Mouse (Mus musculus) lung, embryonic 15.5 days (tissue): ENCODE measurements around the gene Ctse. TPM values are rescaled to one million over a fixed set of nuclear protein-coding genes. Genes with fewer than 3 reads are reported as not detected.

Experiments
- ATAC-seq: fragments of 200-750 bp; cut with Nextera tagmentation; 2 replicates; pipeline ENCODE4 v1.8.0; 2017; ENCODE audit warnings: moderate number of reproducible peaks, borderline replicate concordance; ENCODE audit not compliant: low FRiP score, low TSS enrichment; ENCODE audit errors: extremely low read depth
- H3K27ac ChIP-seq: fragments of 300-500 bp; sonication (generic); 2 replicates; pipeline ENCODE4 v1.5.1; 2015; ENCODE audit warnings: moderate library complexity, mild to moderate bottlenecking, inconsistent platforms
- H3K27me3 ChIP-seq: fragments of 300-500 bp; sonication (generic); 2 replicates; pipeline ENCODE4 v1.6.1; 2015; ENCODE audit warnings: inconsistent platforms
- H3K36me3 ChIP-seq: fragments of 300-500 bp; sonication (generic); 2 replicates; pipeline ENCODE4 v1.6.1; 2015; ENCODE audit warnings: inconsistent platforms
- H3K4me1 ChIP-seq: fragments of 300-500 bp; sonication (generic); 2 replicates; pipeline ENCODE4 v1.6.1; 2015; ENCODE audit warnings: inconsistent platforms
- H3K4me2 ChIP-seq: fragments of 300-500 bp; sonication (generic); 2 replicates; pipeline ENCODE4 v1.6.1; 2015; ENCODE audit warnings: inconsistent platforms, mild to moderate bottlenecking, moderate library complexity
- H3K4me3 ChIP-seq: fragments of 300-500 bp; sonication (generic); 2 replicates; pipeline ENCODE4 v1.5.1; 2015; ENCODE audit warnings: mild to moderate bottlenecking, inconsistent platforms
- H3K9ac ChIP-seq: fragments of 300-500 bp; sonication (generic); 2 replicates; pipeline ENCODE4 v1.6.1; 2015; ENCODE audit warnings: inconsistent platforms
- H3K9me3 ChIP-seq: fragments of 300-500 bp; sonication (generic); 2 replicates; pipeline ENCODE4 v1.6.1; 2016; ENCODE audit warnings: inconsistent platforms
- WGBS: fragments of 180-500 bp; shearing (Covaris S2); methylation state at CpG from one replicate; pipeline ENCODE4 v1.1.7; 2015; 5-methylcytosine and 5-hydroxymethylcytosine counted together
- polyA plus RNA-seq: library from polyadenylated mRNA; unstranded; fragments of >200 nt; fragmentation: Nextera tagmentation; extraction: Ambion mirVana; gene quantifications from 2 replicates; pipeline ENCODE4 v1.2.1, GENCODE M21; 2015

Ctse gene
- polyA plus RNA-seq: 0.72 and 0.80 TPM in 2 replicates

GRCm38 (mm10) chr1:131637791-131638540 is at the start of gene Ctse:
TSS of gene Ctse (plus strand) at chr1:131638306.
- ATAC-seq: no peak
- 37% methylated on average over 9 of the region's 9 CpGs for WGBS
- H3K9ac ChIP-seq: no peak within 1 kb of the TSS
- H3K36me3 ChIP-seq: no peaks in the 10 kb centered on the region
- H3K27ac ChIP-seq: no peak within 1 kb of the TSS
- H3K27me3 ChIP-seq: no peaks in the 10 kb centered on the region
- H3K9me3 ChIP-seq: no peaks in the 10 kb centered on the region
- H3K4me1 ChIP-seq: no peaks in the 10 kb centered on the region
- no peak within 1 kb of the TSS for H3K4me3 ChIP-seq
- no peak within 1 kb of the TSS; the same call in 1 of the 2 replicates for H3K4me2 ChIP-seq

- Histone ChIP-seq H3K36me3 (no peaks in the 10 kb centered on the region), H3K4me1 (no peaks in the 10 kb centered on the region), H3K4me2 (no peak within 1 kb of the TSS), H3K9me3 (no peaks in the 10 kb centered on the region), H3K27me3 (peaks cover 17% of the 10 kb centered on the region; the same call in 1 of the 2 replicates), H3K9ac (no peak within 1 kb of the TSS), H3K4me3 (no peak within 1 kb of the TSS), H3K27ac (no peak within 1 kb of the TSS)
- ATAC-seq: no peak
- WGBS: 12% methylated on average over 12 of the region's 12 CpGs
These were observed 39.2 kb upstream of the Ctse start, which contains the start of gene Avpr1b for GRCm38 (mm10) chr1:131598905-131599304. TSS of gene Avpr1b (plus strand) at chr1:131599239.

GRCm38 (mm10) chr1:131600314-131600713 is 37.8 kb upstream of the Ctse start:
- no peaks in the 10 kb centered on the region for H3K9me3 ChIP-seq
- H3K27ac ChIP-seq: no peak overlapping the region
- no peaks in the 10 kb centered on the region for H3K36me3 ChIP-seq
- no peak overlapping the region for H3K4me3 ChIP-seq
- WGBS: 34% methylated on average over 11 of the region's 11 CpGs
- no peaks in the 10 kb centered on the region for H3K4me1 ChIP-seq
- peaks cover 17% of the 10 kb centered on the region; the same call in 1 of the 2 replicates for H3K27me3 ChIP-seq
- no peak overlapping the region for H3K9ac ChIP-seq
- ATAC-seq: no peak
- H3K4me2 ChIP-seq: no peak overlapping the region

GRCm38 (mm10) chr1:131606719-131607118 is 31.4 kb upstream of the Ctse start:
- H3K4me3 ChIP-seq: no peak overlapping the region
- WGBS: 86% methylated on average over 2 of the region's 2 CpGs
- H3K27me3 ChIP-seq: no peaks in the 10 kb centered on the region

DNA sequence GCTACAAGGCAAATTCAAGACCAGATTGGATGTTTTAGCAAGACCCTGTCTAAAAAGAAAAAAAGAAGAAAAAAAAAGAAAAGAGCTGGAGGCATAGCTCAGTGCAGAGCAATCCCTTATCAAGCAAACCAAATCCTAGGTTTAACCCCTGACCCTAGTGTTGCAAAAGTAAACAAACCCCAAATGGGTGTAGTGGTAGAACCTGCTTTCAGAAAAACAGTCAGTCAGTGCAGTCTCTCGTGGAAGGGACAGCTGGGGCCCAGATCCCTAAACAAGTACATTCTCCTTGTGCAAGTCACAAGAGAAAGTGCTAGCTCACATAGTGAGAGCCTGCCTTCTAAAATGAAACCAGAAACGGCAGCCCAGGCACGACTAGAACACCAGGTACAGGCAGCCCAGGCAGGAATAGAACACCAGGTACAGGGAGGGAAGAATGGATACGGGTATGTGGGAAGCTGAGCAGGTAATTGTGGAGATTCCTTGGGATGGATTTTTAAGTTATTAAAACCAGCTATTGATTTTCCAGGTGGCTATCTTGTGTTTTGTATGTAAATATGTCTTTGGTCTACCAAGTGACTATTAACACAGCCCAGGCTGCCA is 25.4 kb upstream of the Ctse start:
- Histone ChIP-seq H3K4me1 (no peaks in the 10 kb centered on the region), H3K36me3 (no peaks in the 10 kb centered on the region), H3K27ac (no peak overlapping the region), H3K4me2 (no peak overlapping the region), H3K9ac (no peak overlapping the region), H3K27me3 (no peaks in the 10 kb centered on the region), H3K4me3 (no peak overlapping the region), H3K9me3 (no peaks in the 10 kb centered on the region)
- 19% methylated on average over 4 of the region's 4 CpGs for WGBS
- no peak for ATAC-seq

More at GRCm38 (mm10) chr1:131606719-131607118, 31.4 kb upstream of the Ctse start:
- H3K4me2 ChIP-seq: no peak overlapping the region
- H3K4me1 ChIP-seq: no peaks in the 10 kb centered on the region
- no peaks in the 10 kb centered on the region for H3K9me3 ChIP-seq
- H3K36me3 ChIP-seq: no peaks in the 10 kb centered on the region
- no peak overlapping the region for H3K9ac ChIP-seq
- no peak for ATAC-seq
- H3K27ac ChIP-seq: no peak overlapping the region

GRCm38 (mm10) chr1:131613361-131614133 is 24.6 kb upstream of the Ctse start:
- Histone ChIP-seq H3K27ac (no peak overlapping the region), H3K4me3 (no peak overlapping the region), H3K4me1 (no peaks in the 10 kb centered on the region), H3K9ac (no peak overlapping the region), H3K4me2 (no peak overlapping the region), H3K9me3 (no peaks in the 10 kb centered on the region), H3K27me3 (no peaks in the 10 kb centered on the region), H3K36me3 (no peaks in the 10 kb centered on the region)
- 68% methylated on average over 16 of the region's 16 CpGs for WGBS
- peak; percentile 80; the same call in 1 of the 2 replicates for ATAC-seq

GRCm38 (mm10) chr1:131614641-131615040 is 23.5 kb upstream of the Ctse start:
- WGBS: 70% methylated on average over 6 of the region's 6 CpGs
- Histone ChIP-seq H3K4me3 (no peak overlapping the region), H3K27ac (no peak overlapping the region), H3K4me2 (no peak overlapping the region), H3K36me3 (no peaks in the 10 kb centered on the region), H3K4me1 (no peaks in the 10 kb centered on the region), H3K27me3 (no peaks in the 10 kb centered on the region), H3K9me3 (no peaks in the 10 kb centered on the region), H3K9ac (no peak overlapping the region)
- no peak for ATAC-seq

- Histone ChIP-seq H3K4me2 (no peak overlapping the region), H3K9me3 (no peaks in the 10 kb centered on the region), H3K9ac (no peak overlapping the region), H3K4me1 (no peaks in the 10 kb centered on the region), H3K27me3 (no peaks in the 10 kb centered on the region), H3K4me3 (no peak overlapping the region), H3K36me3 (no peaks in the 10 kb centered on the region), H3K27ac (no peak overlapping the region)
- 64% methylated on average over 1 of the region's 1 CpGs for WGBS
- no peak for ATAC-seq
These were observed 22.0 kb upstream of the Ctse start for GRCm38 (mm10) chr1:131616131-131616530.

DNA sequence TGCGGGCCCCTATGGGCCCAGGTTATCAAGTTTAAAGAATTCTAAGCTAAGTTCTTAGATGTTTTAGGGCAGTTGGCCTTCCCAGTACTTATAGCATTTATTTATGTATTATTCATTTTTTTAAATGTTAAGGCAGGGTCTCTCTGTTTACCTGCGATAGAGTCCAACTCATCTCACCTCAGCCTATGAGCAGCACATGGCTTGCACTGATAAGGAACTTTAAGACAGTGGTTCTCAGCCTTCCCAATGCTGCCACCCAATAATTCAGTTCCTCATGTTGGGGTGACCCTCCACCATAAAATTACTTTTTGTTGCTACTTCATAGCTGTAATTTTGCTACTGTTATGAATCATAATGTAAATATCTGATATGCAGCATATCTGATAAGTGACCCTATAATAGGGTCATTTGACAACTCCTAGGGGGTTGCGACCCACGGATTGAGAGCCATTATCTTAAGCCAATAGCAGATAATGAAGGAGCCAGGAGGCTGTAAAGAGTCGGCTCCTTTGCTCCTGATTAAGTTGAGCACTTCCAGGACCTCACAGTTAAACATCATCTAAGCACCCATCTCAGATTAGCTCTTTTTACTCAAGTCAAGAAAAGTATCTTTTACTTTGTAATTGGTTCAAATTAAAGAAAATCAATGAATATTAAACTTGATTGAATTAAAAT is 21.4 kb upstream of the Ctse start:
- Histone ChIP-seq H3K36me3 (no peaks in the 10 kb centered on the region), H3K9me3 (no peaks in the 10 kb centered on the region), H3K4me3 (no peak overlapping the region), H3K9ac (no peak overlapping the region), H3K4me1 (no peaks in the 10 kb centered on the region), H3K27me3 (no peaks in the 10 kb centered on the region), H3K27ac (no peak overlapping the region), H3K4me2 (no peak overlapping the region)
- WGBS: 45% methylated on average over 5 of the region's 5 CpGs
- no peak for ATAC-seq

GRCm38 (mm10) chr1:131618576-131618975 is 19.5 kb upstream of the Ctse start:
- Histone ChIP-seq H3K4me1 (no peaks in the 10 kb centered on the region), H3K27ac (no peak overlapping the region), H3K9ac (no peak overlapping the region), H3K27me3 (no peaks in the 10 kb centered on the region), H3K4me2 (no peak overlapping the region), H3K4me3 (no peak overlapping the region), H3K36me3 (no peaks in the 10 kb centered on the region), H3K9me3 (no peaks in the 10 kb centered on the region)
- WGBS: 81% methylated on average over 1 of the region's 1 CpGs
- no peak for ATAC-seq

DNA sequence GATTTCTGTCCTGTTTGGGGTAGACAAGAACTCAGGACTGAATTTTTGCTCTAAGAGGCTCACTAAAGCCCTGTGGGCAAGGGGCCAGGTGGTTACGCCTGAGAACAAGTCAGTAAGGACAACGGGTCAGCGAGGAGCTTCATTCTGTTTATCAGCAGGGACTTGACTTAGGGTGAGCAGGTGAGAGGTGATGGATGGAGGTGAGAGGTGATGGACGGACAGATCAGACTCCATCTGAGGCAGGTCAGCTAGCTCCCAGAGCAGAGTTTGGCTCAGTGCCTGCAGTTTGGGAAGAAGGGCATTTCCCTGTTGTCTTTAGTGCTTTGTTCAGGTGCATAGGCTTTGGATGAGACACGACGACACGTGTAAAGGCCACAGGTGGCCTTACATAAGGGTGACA is 18.8 kb upstream of the Ctse start:
- Histone ChIP-seq H3K27me3 (no peaks in the 10 kb centered on the region), H3K27ac (no peak overlapping the region), H3K4me3 (no peak overlapping the region), H3K36me3 (no peaks in the 10 kb centered on the region), H3K9me3 (no peaks in the 10 kb centered on the region), H3K4me2 (no peak overlapping the region), H3K4me1 (no peaks in the 10 kb centered on the region), H3K9ac (no peak overlapping the region)
- 66% methylated on average over 7 of the region's 7 CpGs for WGBS
- no peak for ATAC-seq
